Mouse (Mus musculus): ENCODE measurements around the gene Slc22a23. TPM values are rescaled to one million over a fixed set of nuclear protein-coding genes. Genes with fewer than 3 reads are reported as not detected.
A peak's percentile ranks its signal among the peaks of the same experiment; 100 is the strongest.

Gene Slc22a23
- polyA plus RNA-seq, 1 experiment from 2014 or later, result 9.6 TPM

DNA sequence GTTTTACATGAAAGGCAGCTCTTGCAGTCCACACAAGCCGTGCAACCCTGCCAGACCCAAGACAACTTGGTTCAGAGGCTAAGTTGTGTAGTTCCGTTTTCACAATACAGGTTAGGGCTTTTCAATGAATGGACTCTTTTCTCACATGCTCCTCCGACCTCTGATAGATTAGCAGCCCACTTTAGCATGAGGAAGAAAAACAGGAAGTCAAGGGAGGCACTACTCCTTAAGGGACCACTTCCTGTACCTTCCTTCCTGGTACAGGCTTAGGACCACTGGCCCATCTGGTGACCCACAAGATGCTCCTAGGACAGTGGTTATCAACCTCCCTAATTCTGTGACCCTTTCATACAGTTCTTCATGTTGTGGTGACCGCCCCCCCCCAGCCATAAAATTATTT lies 116.1 kb downstream of the Slc22a23 start:
- Histone ChIP-seq H3K4me2 (replicated peaks; ENCODE audit: low read depth, low read length) (no peak overlapping the region), H3K27ac (ENCODE audit: low read depth, low read length) (no peak overlapping the region), H3K9ac (ENCODE audit: low read depth, low read length) (no peak overlapping the region), H3K36me3 (ENCODE audit: control insufficient read depth, insufficient read depth, low read length) (no peaks in the 10 kb centered on the region), H3K4me1 (replicated peaks; ENCODE audit: control insufficient read depth, insufficient read depth, low read length) (no peaks in the 10 kb centered on the region), H3K9me3 (ENCODE audit: control insufficient read depth, low read length) (no peaks in the 10 kb centered on the region), H3K27me3 (ENCODE audit: control insufficient read depth, insufficient read depth, low read length) (no peaks in the 10 kb centered on the region), H3K4me3 (ENCODE audit: low read depth, low read length) (no peak overlapping the region)
- WGBS, result 80% methylated on average over 4 of the region's 4 CpGs
- no peak for DNase-seq (ENCODE audit: low spot score)
- ATAC-seq (ENCODE audit: low FRiP score), result no peak

DNA sequence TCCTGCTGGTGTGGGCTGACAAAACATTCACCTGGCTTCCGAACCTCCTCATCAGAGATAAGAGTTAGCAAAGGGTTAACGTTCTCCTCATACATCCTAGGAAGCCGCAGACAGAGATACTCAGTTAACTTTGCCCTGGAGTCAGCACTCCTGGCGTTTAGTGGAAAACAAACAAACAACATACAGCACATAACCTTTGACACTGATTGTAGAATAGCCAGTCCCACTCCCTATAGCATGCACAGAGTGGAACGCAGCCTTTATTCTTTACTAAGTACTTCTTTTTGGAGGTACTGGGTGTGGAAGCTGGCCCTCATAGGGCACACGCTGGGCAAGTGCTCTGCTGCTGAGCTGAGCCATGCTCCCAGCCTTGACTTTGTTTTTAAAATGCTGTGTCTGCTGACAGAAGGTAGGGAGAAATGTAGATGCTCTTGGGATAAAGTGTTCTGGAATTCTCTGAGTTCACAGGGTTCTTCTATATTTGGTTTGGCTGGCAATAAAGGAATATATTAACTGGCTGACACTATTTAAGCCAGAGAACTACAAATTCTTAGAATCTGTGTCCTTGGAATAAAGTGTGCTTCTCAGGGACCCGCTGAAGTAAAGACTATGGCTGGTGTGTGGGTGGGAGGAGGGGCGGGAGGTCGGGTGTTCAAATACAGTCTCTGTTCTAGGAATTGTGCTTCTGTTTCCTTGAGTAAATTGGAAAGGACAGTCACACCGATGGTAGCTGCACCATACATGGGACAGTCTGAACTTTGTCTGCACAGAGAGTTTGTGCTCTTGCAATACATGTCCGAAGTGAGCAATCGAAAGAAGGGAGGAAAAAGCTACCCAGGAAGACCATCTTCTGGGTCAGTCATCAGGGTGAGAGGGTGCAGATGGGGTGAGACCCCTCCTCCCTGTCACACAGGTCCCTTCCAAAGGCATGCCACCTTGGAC lies 117.0 kb downstream of the Slc22a23 start:
- Histone ChIP-seq H3K27ac (ENCODE audit: low read depth, low read length) (no peak overlapping the region), H3K36me3 (ENCODE audit: control insufficient read depth, insufficient read depth, low read length) (no peaks in the 10 kb centered on the region), H3K27me3 (ENCODE audit: control insufficient read depth, insufficient read depth, low read length) (no peaks in the 10 kb centered on the region), H3K4me2 (replicated peaks; ENCODE audit: low read depth, low read length) (no peak overlapping the region), H3K9ac (ENCODE audit: low read depth, low read length) (no peak overlapping the region), H3K4me3 (ENCODE audit: low read depth, low read length) (no peak overlapping the region), H3K4me1 (replicated peaks; ENCODE audit: control insufficient read depth, insufficient read depth, low read length) (no peaks in the 10 kb centered on the region), H3K9me3 (ENCODE audit: control insufficient read depth, low read length) (no peaks in the 10 kb centered on the region)
- WGBS, result 32% methylated on average over 12 of the region's 12 CpGs
- ATAC-seq (ENCODE audit: low FRiP score), result no peak
- DNase-seq (ENCODE audit: low spot score), result no peak

DNA sequence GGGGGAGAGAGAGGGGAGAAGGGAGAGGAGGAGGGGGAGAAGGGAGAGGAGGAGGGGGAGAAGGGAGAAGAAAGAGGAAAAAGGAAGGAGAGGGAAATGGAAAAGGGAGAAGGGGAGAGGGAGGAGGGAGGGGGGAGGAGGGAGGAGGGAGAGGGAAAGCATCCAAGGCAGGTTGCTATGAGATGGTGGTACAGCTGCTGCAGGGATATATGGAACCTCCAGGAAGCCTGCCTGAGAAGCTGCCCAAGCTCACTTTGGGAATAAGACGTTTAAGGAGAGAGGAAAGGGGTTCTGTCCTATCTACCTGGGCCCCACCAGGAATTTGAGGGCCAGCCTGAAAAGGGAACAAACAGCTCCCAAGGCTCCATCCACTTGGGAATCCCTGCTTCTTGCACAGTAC lies 118.0 kb downstream of the Slc22a23 start:
- ATAC-seq (ENCODE audit: low FRiP score), result peak; percentile 22; the same call in 1 of the 2 replicates
- Histone ChIP-seq H3K4me2 (replicated peaks; ENCODE audit: low read depth, low read length) (no peak overlapping the region), H3K27ac (ENCODE audit: low read depth, low read length) (no peak overlapping the region), H3K9ac (ENCODE audit: low read depth, low read length) (no peak overlapping the region), H3K4me3 (ENCODE audit: low read depth, low read length) (no peak overlapping the region), H3K27me3 (ENCODE audit: control insufficient read depth, insufficient read depth, low read length) (no peaks in the 10 kb centered on the region), H3K9me3 (ENCODE audit: control insufficient read depth, low read length) (no peaks in the 10 kb centered on the region), H3K4me1 (replicated peaks; ENCODE audit: control insufficient read depth, insufficient read depth, low read length) (no peaks in the 10 kb centered on the region), H3K36me3 (ENCODE audit: control insufficient read depth, insufficient read depth, low read length) (no peaks in the 10 kb centered on the region)
- DNase-seq (ENCODE audit: low spot score), result no peak
- WGBS, result 11% methylated on average over 1 of the region's 1 CpGs

DNA sequence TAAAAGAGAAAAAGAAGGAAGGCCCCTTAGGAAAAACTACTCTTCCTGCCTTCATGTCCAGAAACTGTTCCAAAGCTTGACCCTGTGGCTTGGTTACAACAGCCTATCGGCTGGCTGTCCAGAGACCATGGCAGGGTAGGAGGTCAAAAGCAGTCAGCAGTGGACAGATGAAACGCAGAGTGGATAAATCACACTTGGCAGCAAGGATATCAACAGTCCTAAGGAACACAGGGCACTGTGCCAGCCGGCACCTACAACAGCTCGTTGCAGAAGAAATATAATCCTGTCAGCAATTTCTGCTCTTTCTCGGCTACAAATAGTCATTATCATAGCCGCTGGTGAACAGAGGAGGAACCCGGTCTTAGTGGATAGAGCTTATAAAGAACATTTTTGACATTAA lies 122.0 kb downstream of the Slc22a23 start:
- Histone ChIP-seq H3K9me3 (ENCODE audit: control insufficient read depth, low read length) (no peaks in the 10 kb centered on the region), H3K4me1 (replicated peaks; ENCODE audit: control insufficient read depth, insufficient read depth, low read length) (no peaks in the 10 kb centered on the region), H3K9ac (ENCODE audit: low read depth, low read length) (no peak overlapping the region), H3K4me2 (replicated peaks; ENCODE audit: low read depth, low read length) (no peak overlapping the region), H3K27me3 (ENCODE audit: control insufficient read depth, insufficient read depth, low read length) (no peaks in the 10 kb centered on the region), H3K27ac (ENCODE audit: low read depth, low read length) (no peak overlapping the region), H3K36me3 (ENCODE audit: control insufficient read depth, insufficient read depth, low read length) (no peaks in the 10 kb centered on the region; the same call in 1 of the 2 replicates), H3K4me3 (ENCODE audit: low read depth, low read length) (no peak overlapping the region)
- ATAC-seq (ENCODE audit: low FRiP score), result no peak
- WGBS, result 71% methylated on average over 7 of the region's 7 CpGs
- DNase-seq (ENCODE audit: low spot score), result no peak

- ATAC-seq (ENCODE audit: low FRiP score) (no peak), DNase-seq (ENCODE audit: low spot score) (no peak)
- Histone ChIP-seq H3K4me1 (replicated peaks; ENCODE audit: control insufficient read depth, insufficient read depth, low read length) (no peaks in the 10 kb centered on the region), H3K36me3 (ENCODE audit: control insufficient read depth, insufficient read depth, low read length) (no peaks in the 10 kb centered on the region; the same call in 1 of the 2 replicates), H3K4me3 (ENCODE audit: low read depth, low read length) (no peak overlapping the region), H3K4me2 (replicated peaks; ENCODE audit: low read depth, low read length) (no peak overlapping the region), H3K27ac (ENCODE audit: low read depth, low read length) (no peak overlapping the region), H3K9ac (ENCODE audit: low read depth, low read length) (no peak overlapping the region), H3K9me3 (ENCODE audit: control insufficient read depth, low read length) (no peaks in the 10 kb centered on the region), H3K27me3 (ENCODE audit: control insufficient read depth, insufficient read depth, low read length) (no peaks in the 10 kb centered on the region)
- 84% methylated on average over 3 of the region's 3 CpGs for WGBS
Measured at GRCm38 (mm10) chr13:34219728-34220127, 125.3 kb downstream of the Slc22a23 start.

GRCm38 (mm10) chr13:34218776-34219175 lies 126.2 kb downstream of the Slc22a23 start:
- no peak overlapping the region for H3K4me3 ChIP-seq (ENCODE audit: low read depth, low read length)
- no peaks in the 10 kb centered on the region for H3K9me3 ChIP-seq (ENCODE audit: control insufficient read depth, low read length)
- no peak overlapping the region for H3K4me2 ChIP-seq (replicated peaks; ENCODE audit: low read depth, low read length)
- no peaks in the 10 kb centered on the region for H3K27me3 ChIP-seq (ENCODE audit: control insufficient read depth, insufficient read depth, low read length)
- WGBS, result 82% methylated on average over 3 of the region's 3 CpGs
- H3K4me1 ChIP-seq (replicated peaks; ENCODE audit: control insufficient read depth, insufficient read depth, low read length), result no peaks in the 10 kb centered on the region
- no peak overlapping the region for H3K9ac ChIP-seq (ENCODE audit: low read depth, low read length)
- ATAC-seq (ENCODE audit: low FRiP score), result no peak
- H3K27ac ChIP-seq (ENCODE audit: low read depth, low read length), result no peak overlapping the region
- no peaks in the 10 kb centered on the region; the same call in 1 of the 2 replicates for H3K36me3 ChIP-seq (ENCODE audit: control insufficient read depth, insufficient read depth, low read length)
- DNase-seq (ENCODE audit: low spot score), result no peak

DNA sequence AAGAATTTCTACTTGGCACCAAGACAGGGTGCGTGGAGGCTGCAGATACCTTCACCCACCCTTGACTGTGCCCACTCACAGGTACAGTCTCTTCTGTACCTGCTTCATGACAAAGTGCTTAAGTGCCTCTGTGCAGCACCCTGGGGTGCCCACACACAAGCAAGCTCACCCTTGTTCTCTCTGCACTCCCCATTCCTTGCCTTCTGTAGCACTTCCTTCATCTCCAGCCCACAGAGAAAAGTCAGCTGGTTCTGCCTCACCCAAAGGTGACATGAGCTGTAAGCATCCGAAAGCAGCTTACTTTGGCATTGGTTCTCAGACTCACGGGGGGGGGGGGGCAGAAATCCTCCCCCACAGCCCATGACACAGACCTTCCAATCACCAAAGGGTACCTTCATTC lies 130.1 kb downstream of the Slc22a23 start:
- no peak for ATAC-seq (ENCODE audit: low FRiP score)
- no peaks in the 10 kb centered on the region for H3K9me3 ChIP-seq (ENCODE audit: control insufficient read depth, low read length)
- H3K4me2 ChIP-seq (replicated peaks; ENCODE audit: low read depth, low read length), result no peak overlapping the region
- H3K27me3 ChIP-seq (ENCODE audit: control insufficient read depth, insufficient read depth, low read length), result no peaks in the 10 kb centered on the region
- no peak overlapping the region for H3K4me3 ChIP-seq (ENCODE audit: low read depth, low read length)
- no peak overlapping the region for H3K9ac ChIP-seq (ENCODE audit: low read depth, low read length)
- no peak for DNase-seq (ENCODE audit: low spot score)
- H3K36me3 ChIP-seq (ENCODE audit: control insufficient read depth, insufficient read depth, low read length), result no peaks in the 10 kb centered on the region; the same call in 1 of the 2 replicates
- H3K4me1 ChIP-seq (replicated peaks; ENCODE audit: control insufficient read depth, insufficient read depth, low read length), result no peaks in the 10 kb centered on the region
- no peak overlapping the region for H3K27ac ChIP-seq (ENCODE audit: low read depth, low read length)
- WGBS, result 92% methylated on average over 3 of the region's 3 CpGs

- Histone ChIP-seq H3K27me3 (ENCODE audit: control insufficient read depth, insufficient read depth, low read length) (no peaks in the 10 kb centered on the region), H3K36me3 (ENCODE audit: control insufficient read depth, insufficient read depth, low read length) (no peaks in the 10 kb centered on the region), H3K9ac (ENCODE audit: low read depth, low read length) (no peak overlapping the region), H3K27ac (ENCODE audit: low read depth, low read length) (no peak overlapping the region), H3K9me3 (ENCODE audit: control insufficient read depth, low read length) (no peaks in the 10 kb centered on the region), H3K4me2 (replicated peaks; ENCODE audit: low read depth, low read length) (no peak overlapping the region), H3K4me3 (ENCODE audit: low read depth, low read length) (no peak overlapping the region), H3K4me1 (replicated peaks; ENCODE audit: control insufficient read depth, insufficient read depth, low read length) (no peaks in the 10 kb centered on the region)
- WGBS, result 75% methylated on average over 10 of the region's 10 CpGs
- no peak for DNase-seq (ENCODE audit: low spot score)
- no peak for ATAC-seq (ENCODE audit: low FRiP score)
Measured at GRCm38 (mm10) chr13:34212735-34213212, 132.2 kb downstream of the Slc22a23 start.

DNA sequence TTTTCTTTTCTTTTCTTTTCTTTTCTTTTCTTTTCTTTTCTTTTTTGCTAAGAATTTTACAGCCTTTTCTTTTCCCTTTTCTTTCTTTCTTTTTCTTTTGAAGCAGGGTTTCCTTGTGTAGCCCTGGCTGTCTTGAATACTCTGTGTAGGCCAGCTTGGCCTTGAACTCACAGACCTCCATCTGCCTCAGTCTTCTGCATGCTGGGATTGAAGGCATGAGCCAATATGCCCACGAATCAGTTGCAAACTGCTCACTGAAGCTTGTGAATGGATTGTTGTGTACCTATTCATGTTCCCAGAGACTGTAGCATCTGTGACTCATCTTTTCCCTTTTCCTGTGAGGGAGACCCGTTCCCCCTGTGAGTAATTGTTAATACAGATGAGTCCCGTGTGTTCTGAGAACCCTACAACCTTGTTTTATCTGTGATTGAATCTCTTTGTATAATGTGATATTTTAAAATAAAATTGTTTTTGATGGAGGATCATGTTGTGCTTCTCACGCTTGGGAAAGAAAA lies 133.7 kb downstream of the Slc22a23 start:
- no peak overlapping the region for H3K4me3 ChIP-seq (ENCODE audit: low read depth, low read length)
- no peaks in the 10 kb centered on the region for H3K36me3 ChIP-seq (ENCODE audit: control insufficient read depth, insufficient read depth, low read length)
- H3K27me3 ChIP-seq (ENCODE audit: control insufficient read depth, insufficient read depth, low read length), result no peaks in the 10 kb centered on the region
- no peak overlapping the region for H3K27ac ChIP-seq (ENCODE audit: low read depth, low read length)
- DNase-seq (ENCODE audit: low spot score), result no peak
- WGBS, result 77% methylated on average over 4 of the region's 4 CpGs
- no peak overlapping the region for H3K9ac ChIP-seq (ENCODE audit: low read depth, low read length)
- no peak for ATAC-seq (ENCODE audit: low FRiP score)
- H3K4me1 ChIP-seq (replicated peaks; ENCODE audit: control insufficient read depth, insufficient read depth, low read length), result no peaks in the 10 kb centered on the region
- H3K9me3 ChIP-seq (ENCODE audit: control insufficient read depth, low read length), result no peaks in the 10 kb centered on the region
- H3K4me2 ChIP-seq (replicated peaks; ENCODE audit: low read depth, low read length), result no peak overlapping the region
